Mouse (Mus musculus): ENCODE measurements around the gene Sypl2.
"Not testable (repeated sequence)": the region's sequence is repeated elsewhere in the genome, so short reads cannot be mapped to it uniquely, and the experiment has no call there.

The Sypl2 gene

DNA sequence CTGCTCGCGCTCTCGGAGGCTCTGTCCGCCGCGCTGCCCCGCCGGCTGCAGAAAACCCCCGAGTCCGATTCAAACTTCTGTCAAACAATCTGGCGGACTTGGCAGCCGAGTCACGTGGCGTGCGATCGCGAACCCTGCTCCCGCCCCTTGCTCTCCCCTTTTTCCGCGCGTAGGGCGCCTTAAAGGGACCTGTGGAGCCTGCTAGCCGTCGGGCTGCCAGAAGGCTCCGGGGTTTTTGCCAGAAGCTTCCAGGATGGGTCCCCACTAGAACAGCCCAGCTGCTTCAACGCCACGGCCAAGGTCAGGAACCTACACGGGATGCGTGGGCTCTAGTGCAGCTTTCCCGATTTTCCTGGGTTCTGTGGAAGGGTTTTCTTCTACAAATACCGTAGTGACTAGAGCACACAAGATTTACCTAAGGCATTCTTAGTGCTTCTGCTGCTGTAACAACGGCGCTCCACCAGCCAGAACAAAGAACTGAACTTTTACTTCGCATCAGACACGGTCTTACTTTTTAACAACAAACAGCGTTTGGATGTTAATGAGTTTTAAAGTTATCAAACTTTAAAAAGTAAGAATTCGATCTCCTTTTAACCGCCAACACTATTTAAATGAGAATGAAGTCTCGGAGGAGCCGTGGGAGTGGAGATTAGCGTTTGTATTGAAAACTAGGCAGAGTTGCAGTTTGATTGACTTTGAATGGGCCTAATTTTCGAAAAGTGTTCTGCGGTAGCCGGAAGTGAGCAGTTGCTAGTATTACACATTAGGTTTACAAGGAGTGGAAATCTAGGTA is at the start of gene Sypl2:
Sypl2 (minus strand) TSS at position 91 of the 793 bp plus-strand sequence.
- DNase-seq = no peak

DNA sequence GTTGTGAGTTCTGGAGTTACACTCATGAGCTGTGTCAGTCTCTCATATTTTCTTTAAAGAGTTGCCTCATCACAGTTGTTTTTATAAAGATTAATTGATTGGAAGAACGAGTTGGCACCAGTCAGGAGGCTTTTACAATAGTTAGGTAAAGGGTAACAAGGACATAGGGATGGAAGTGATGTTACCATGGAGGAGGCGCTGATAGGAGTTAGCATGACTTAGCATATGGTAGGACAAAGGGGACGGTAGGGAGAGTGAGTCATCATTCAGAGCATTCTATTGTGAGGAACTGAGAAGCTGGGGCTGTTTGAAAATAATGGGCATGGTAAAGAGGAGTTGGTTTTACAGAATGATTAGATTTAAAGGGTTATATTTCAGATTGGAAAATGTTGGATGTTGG is 32.9 kb upstream of the Sypl2 start:
- DNase-seq = no peak

DNA sequence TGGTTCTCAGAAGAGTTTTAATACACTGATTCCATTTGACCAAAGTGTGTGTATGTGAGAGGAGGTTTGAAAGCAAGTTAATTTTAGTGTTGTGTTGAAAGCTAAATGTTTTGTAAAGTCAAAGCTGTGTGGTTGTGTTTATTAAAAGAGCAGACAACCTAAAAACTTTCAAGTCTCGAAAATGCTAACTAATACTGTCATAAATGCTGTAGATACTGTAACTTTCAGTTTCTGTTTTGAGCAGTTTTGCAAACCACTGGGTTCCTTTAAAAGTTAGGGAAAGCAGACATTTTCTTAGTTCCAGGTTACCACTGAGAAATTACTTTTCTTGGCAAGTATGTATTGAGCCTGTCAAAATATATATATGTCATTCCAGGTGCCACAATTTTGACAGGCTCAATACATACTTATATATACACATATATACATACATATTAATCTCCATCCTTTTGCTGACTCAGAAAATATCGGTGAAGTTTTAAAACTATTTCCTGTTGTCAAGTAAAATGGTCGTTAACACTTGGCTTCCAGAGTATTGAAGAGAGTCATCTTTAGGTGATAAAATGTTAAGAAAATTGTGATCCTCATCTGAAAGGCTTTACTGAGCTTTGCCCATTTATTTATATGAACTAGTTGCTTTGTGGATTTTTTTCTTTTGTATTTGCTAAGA is 31.5 kb upstream of the Sypl2 start:
- DNase-seq = no peak

DNA sequence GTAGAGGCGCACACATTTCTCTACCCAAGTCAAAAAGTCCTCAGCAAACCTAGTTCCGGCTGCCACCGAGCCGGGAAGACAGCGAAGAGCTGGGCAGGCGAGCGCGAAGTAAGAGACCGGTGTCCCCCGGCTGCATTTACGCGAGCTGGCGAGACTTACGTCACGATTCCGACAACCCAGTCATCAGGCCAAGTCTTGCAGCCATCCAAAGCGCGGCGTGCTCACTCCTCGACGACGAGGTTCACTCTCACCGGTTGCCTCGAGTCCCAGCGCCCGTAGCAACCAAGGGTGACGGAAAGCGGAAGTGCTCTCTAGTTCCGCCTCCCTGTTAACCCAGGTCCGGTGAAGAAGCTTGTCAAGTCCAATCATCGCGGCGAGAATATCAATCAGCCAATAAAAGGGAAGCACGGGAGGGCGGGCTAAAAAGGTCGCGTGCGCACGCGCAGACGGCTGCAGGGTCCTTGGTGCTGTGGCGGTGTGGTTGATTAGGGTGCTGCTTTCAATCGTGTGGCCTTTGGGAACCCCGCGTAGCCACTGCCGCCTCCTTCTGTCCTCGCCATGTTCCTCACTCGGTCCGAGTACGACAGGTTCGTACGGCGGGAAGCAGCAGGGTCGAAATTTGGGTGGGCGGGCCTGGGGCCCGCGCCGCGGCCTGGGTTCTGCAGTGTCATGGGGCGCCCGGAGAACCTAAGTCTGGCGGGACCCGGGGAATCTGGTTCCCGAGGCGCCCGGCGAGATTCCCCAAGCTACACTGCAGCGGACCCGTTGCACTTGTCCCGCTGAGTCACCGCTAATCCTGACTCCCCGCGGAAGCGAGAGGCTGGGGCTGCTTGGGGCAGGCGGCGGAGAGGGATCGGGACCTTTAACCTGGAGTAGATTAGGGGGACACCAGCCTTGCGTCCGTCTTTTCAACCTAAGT is 30.5 kb upstream of the Sypl2 start, which contains the start of gene Psma5:
Psma5 (plus strand) TSS at position 208 of the 919 bp plus-strand sequence.
- peak; percentile 90 for DNase-seq

DNA sequence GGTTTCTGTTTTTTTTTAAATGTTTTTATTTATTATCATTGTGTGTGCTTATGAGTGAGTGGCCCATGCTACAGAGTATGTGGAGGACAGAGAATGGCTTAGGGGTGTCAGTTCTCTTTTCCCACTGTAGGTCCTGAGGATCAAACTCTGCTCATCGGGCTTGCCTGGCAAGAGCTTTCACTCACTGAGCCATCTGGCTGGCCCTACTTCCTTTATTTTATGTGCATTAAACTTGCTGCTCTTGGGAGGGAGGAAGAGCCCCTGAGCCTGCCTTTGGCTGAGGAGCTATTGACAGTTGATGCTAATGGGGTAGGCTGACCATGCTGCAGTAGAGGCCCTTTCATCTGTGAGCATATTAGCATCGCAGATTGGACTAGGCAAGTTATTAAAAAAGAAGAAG is 20.4 kb upstream of the Sypl2 start:
- no peak for DNase-seq

GRCm38 (mm10) chr3:108241243-108241839 is 14.9 kb upstream of the Sypl2 start:
- DNase-seq = no peak

GRCm38 (mm10) chr3:108237474-108238102 is 11.1 kb upstream of the Sypl2 start:
- not testable (repeated sequence) for DNase-seq

DNA sequence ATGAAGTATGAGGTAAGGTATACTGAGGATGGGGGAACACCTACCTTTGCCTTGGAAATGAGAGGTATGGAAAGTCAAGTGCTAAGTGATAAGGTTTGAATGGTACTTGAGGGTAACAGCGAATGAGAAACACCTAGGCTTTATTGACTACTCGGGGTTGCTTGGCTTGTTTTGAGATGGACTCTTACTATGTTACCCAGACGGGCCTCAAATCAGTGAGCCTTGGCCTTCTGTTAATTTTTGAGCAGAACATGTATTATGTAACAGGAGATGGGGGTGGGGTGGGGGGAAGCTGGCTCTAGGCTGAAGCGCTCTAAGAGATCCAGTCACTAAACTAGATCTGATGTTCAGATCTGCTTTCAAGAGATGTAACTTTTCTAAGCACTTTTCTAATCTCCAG is 5.2 kb upstream of the Sypl2 start:
- DNase-seq = no peak

DNA sequence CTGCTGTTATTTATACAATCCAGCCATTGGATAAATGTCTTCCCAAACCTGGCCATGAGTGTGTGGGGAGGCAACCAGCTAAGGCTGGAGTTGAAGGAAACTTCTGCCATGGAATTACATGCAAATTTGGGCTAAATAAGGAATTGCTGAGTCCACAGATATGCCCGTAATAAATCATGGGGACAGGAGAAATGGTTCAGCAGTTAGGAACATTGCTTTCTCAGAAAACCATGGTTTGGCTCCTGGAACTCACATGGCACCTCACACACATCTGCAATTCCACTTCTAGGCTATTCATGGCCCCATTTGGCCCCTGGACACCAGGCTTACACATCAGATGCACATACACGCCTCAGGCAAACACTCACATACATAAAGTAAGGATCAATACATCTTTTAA is 1.1 kb upstream of the Sypl2 start:
- no peak for DNase-seq

DNA sequence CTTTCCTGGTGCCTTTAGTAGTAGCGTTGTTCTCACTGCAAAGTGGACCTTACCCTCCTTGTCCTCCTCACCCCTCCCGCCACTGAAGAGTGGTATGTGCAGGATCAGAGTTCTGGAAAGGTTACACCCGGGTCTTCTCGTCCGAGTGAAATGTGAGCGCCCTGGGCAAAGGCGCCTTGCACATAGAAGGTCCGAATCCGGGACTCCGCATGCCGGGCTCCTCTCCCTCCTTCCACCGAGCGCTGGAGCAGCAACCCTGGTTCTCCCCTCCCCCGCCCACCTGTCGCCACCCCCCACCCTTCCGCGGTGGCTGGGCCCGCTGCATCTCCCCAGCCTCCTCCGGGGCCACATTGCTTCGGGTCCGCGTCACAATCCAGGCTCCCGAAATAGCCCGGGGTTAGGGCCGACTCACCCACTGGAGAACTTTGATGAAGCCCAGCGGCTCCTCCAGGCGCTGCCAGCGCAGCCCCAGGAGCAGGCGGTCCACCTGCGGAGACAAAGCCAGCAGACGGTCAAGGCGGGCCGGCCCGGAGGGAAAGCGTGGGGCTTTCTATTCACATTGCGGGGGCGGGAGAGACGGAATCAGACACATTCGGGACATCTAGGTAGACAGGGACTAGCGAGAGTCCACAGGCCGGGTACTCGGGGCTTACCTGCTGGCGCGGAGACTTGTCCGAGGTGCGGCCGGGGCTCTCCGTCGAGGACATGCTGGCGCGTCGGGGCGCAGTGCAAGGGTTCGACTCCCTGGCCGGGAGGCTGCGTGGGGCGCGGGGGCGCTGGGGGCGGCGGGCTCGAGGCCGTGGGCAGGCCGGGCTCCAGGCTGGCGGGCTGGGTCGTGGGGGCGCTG is 514 bp downstream of the Sypl2 start:
- no peak for DNase-seq

DNA sequence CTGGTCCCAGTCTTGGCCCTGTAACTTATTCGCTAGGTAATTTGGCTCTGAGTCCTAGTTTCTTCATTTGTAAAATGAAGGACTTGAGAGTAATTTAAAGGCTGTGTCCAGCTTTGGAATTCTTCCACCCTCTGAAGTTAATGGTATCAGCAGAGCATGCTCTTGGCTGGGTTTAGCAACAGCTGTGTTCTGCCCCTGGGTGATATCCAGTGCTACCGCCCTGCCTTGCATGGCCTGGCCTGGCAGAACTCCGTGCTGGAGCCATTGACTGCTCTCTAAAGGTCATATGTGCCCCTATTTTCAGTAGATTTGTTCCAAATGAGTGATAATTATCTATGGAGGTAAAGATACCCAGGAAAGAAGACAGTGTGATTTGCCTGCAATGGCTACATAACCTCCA is 5.8 kb downstream of the Sypl2 start:
- no peak for DNase-seq

GRCm38 (mm10) chr3:108214734-108215133 is 11.7 kb downstream of the Sypl2 start:
- DNase-seq = no peak

- DNase-seq = peak; percentile 25
These were observed 14.0 kb downstream of the Sypl2 start for GRCm38 (mm10) chr3:108212406-108212805.

- DNase-seq = peak; percentile 38
These were observed 14.6 kb downstream of the Sypl2 start for GRCm38 (mm10) chr3:108211845-108212244.

GRCm38 (mm10) chr3:108210771-108211139 is 15.7 kb downstream of the Sypl2 start, which contains the start of gene Atxn7l2:
TSS of gene Atxn7l2 (minus strand) at chr3:108210934.
- DNase-seq = no peak

DNA sequence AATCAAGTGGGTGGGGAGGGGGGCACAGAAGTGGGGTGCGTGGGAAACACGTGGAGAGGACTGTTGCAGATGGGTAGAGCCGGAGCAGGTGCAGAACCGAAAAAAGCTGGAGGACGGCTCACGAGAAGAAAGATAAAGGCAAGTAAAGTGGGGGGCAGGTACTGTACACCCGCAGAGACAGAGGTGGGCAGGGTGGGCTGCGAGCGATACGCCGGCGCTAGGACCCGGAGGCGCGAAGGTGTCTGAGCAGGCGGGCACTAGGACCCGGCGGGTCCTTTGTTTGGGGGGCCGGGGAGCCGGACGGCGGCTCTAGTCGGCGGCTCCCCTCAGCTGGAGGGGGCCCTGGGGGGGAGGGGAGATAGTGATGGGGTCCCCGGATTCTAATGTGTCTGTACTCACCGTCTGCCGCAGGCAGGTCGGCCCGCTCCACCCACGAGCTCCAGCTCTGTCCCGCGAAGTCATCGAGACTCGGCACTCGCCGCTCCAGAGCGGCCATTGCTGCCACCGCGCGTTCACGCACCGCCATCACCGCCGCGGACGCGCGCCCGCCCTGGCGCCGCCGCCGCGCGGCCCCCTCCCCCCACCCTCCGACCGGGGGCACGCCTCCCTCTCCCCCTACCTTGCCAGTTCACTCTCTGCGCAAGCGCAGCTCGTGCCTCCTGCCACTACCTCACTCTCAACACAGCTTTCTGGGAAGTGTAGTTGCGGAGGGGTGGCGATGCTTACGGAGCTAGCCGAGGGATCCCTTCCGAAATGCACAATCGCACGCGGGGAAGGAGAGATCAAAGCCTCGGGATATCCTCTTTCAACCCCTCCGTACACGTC is 16.3 kb downstream of the Sypl2 start:
- DNase-seq = peak; percentile 93

DNA sequence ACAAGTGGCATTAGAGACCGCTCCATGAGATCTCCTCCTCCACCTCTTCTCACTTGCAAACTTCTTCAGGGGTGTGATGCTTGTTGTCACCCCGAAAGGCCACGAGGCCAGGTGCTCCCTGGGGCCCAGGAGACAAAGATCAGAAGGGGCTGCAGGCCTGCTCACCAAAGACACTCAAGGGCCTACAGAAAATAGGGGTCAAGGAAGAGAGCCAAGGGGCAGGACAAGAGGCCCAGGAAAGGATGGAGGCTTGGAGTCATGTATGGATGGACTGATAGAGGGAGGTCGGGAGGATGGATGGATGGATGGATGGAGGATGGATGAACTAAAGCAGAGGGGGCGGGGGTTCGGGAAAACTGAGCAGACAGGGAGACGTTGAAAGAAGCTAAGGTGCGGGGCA is 16.9 kb downstream of the Sypl2 start:
- no peak for DNase-seq

DNA sequence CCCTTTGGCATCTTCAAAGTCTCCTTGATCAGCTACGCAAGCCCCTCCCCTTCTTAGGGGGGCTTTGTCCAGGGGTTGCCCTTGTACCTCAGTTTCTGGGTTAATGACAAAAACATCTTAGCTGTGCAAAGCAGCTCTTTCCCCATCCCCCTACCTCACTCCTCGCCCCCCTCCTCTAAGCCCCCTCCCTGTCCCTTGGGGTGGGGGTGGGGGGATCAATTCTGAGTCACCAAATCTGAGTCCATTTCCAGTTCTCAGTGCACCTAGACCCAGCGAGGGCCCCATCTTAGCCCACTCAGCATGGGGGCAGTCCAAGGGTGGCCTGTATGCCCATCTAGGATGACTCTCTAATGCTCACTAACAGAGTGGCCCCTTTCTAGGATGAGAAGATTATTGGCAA is 17.4 kb downstream of the Sypl2 start:
- DNase-seq = no peak

DNA sequence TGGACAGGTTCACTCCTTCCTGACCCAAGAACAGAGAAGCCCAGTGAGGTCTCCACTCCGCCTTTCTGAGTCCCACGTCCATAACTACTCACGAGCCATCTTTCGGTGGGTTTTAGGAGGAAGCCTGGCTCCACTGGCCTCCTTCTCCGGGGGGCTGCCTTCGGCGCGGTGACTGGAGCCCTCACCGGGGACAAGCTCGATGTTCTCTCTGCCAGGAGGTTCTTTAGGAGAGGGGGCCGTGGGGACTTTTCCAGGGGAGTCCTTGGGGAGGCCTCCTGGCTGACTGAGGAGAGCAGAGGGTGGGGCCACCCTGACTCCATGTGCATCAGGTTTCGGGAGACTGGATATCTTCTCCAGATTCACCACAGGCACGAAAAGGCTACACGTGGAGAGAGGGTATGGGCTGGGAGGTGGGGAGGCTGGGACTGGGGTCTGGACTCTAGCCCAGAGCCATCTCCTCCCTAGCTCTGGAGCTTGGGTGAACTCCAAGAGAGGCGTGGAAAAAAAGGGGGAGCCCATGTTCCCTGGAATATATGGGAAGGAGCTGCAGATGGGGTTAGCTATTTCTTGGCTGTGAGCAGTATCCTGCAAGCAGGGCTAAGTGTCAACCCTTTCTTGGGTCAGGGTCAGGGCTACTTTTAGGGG is 19.6 kb downstream of the Sypl2 start:
- no peak for DNase-seq

- DNase-seq = no peak
These were observed 20.8 kb downstream of the Sypl2 start for GRCm38 (mm10) chr3:108205601-108206000.

All from cerebellum, adult 8-10 months (tissue).